Mouse (Mus musculus) spleen, postnatal 10 days (tissue): Measurements from ENCODE around the gene Higd2a.

ENCODE experiments used
- DNase-seq, 2 experiments: peaks; one replicate each; pipeline ENCODE4 v3.0.0; 2021 to 2022; ENCODE audit warnings: low spot score in 2 of 2

Gene Higd2a

GRCm38 (mm10) chr13:54589996-54590951 lies at the start of gene Higd2a, which contains the start of gene Nop16:
Gene Higd2a, plus strand, starts transcription at chr13:54590207.
Gene Nop16, minus strand, starts transcription at chr13:54590090.
- peak; percentile 90 to 97 for DNase-seq

DNA sequence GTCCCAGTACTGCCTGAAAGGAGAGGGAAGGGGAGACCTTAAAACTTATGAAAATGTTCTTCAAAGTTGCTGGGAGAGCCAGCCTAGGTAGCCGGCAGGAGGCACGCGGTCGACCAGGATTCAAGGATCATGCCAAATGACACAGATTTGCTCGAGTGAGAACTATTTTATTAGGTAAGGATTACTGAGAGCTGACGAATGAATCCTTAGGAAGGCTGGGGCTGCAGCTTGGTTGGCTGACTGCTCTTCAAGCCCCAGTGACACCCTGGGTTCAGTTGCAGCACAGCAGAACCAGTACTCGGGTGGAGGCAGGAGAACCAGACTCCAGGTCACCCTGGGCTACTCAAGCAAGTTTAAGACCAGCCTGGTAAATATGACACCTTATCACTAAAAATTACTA lies 42.0 kb upstream of the Higd2a start:
- DNase-seq = no peak

GRCm38 (mm10) chr13:54556176-54556575 lies 33.8 kb upstream of the Higd2a start:
- no peak for DNase-seq

DNA sequence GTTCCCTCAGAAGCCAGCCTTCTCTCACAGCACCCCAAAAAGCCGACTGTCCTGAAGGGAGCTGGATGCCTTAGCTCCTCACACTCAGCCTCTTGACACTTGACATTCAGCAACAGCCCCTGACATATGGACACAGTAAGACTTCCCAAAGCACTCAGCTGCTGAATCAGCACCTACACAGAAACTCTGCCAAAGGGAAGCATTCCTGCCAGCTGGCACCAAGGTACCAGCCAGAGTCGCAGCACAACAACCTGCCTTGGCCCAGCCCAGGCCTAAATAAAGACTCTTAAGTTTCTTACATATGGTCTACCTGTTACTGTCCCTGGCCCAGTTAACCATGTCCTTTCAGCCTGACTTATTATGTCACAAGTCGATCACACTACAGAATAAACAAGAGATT lies 33.2 kb upstream of the Higd2a start:
- no peak for DNase-seq

- DNase-seq = no peak
Observed at GRCm38 (mm10) chr13:54557652-54558051, 32.4 kb upstream of the Higd2a start.

DNA sequence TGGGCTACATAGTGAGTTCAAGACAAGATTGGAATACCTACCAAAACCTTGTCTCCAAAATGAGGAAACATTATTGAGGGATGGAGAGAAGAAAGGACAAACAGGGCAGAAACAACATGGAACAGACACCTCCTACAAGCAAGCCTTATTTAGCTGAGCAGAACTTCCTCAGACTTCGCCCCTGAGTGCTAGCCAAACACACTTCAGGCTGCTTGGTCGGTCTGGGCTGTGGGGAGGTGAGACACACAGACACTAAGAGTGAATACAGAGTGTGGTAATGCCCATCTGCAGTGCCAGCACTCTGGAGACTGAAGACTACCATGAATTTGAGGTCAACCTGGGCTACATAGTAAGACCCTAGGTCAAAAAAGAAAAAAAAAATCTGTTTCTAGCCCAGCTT lies 30.4 kb upstream of the Higd2a start:
- DNase-seq = no peak

GRCm38 (mm10) chr13:54560608-54561007 lies 29.4 kb upstream of the Higd2a start:
- DNase-seq = no peak

DNA sequence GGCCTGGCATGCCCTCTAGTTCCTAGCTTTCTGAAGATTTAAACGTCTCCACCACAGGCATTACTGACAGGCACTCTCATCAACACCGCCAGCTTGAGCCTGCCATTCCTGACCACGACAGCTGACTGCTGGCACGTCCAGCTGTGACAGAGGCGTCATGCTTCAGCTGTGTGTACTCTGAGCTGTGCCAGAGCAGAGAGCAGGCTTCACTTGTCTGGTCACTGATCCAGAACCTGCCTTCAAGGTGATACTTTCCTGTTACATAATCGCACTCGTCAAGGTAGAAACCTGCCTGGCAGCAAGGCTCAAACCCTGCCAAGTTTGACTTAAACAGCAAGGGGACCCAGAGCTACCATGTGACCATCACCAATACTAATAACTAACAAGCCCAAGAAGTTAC lies 27.4 kb upstream of the Higd2a start:
- DNase-seq = no peak

- DNase-seq = no peak
Observed at GRCm38 (mm10) chr13:54564232-54565200, 25.5 kb upstream of the Higd2a start.

DNA sequence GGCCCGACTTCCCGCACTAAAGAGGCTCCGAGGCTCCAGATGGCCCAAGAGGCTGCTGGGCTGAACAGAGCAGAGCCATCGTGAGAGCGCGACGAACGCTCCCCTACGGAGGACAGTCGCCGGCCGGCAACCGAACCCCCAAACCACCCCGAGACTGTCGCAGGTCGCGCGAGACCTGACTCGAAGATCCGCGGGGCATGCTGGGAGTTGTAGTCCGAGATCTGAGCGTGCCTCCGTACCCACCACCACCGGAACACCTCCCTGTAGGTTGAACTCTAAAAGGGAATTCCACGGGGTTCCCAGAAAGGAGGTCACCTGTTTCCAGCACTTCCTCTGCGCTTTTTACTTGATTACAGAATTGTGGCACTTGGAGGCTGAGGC lies 24.8 kb upstream of the Higd2a start, which contains the start of gene 4833439L19Rik:
Gene 4833439L19Rik, minus strand, starts transcription at position 235 of the 381 bp plus-strand sequence.
- DNase-seq = peak; percentile 95 to 99

DNA sequence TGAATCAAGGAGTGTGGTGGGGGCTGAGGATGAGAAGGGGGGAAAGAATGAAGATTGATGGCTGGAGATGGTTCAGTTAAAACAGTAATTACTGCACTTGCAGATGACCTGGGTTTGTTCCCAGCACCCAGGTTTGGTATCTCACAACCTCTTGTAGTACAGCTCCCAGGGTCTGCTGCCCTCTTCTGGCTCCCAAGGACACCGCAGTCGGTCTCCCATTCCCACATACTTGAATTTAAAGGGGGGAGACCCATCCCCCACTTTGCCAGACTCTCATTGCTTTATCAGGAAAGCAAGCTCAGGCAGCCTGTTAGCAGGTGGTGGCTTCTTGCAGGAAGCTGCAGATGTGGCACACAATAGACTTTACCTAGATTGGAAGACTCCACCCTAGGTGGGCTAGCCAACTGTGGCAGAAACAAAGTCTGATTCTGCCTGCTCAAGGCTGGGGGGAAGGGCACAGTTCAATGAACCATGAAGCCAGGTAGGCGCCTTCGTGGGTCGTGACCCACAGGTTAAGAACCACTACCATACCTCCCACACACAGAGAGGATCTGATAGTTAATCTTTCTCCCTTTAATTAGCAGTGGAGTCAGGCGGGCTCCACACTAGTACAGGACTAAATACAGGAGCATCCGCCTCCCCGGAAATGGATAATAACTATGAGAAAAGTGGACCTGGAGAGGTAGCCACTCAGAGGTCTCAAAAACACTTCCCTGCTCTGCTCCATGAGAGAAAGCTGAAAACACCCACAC lies 24.2 kb upstream of the Higd2a start:
- DNase-seq = peak in 1 of 2 experiments; percentile 55

DNA sequence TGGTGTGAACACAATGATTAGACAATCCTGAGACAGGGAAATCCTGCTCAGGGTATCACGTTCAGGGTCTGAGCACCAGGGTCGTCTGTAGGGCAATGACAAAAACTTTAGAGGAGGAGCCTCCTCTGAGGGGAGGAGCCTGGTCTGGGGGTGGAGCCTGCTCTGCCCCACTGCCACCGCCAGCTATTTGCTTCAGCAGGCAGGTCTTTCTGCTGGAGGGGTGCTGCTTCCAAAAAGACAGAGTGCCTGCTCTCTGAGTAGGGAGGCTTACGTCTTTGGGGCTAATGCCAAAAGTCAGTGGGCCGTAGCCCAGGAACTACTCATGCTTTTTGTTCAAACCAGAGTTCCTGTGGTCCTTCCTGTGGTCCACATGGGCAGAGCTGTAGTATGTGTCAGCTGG lies 21.6 kb upstream of the Higd2a start:
- no peak for DNase-seq

DNA sequence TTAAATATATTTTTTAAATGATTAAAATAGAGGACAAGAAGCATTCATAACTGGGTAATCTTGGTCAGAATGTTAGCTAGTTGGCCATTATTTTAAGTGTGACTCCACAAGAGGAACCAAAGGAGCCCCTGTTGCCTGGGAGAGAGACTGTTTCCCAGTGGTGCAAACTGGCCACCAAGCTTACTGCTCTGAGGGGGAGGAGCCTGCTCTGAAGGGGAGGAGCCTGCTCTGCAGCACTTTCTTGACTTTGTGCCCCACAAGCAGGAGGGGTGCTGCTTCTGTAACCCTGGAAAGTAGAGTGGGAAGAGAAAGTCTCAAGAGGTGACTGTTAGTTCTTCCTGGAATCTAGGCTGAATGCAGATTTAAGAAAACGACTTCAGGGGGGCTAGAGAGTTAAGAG lies 20.7 kb upstream of the Higd2a start:
- no peak for DNase-seq

GRCm38 (mm10) chr13:54570736-54571135 lies 19.3 kb upstream of the Higd2a start:
- no peak for DNase-seq

DNA sequence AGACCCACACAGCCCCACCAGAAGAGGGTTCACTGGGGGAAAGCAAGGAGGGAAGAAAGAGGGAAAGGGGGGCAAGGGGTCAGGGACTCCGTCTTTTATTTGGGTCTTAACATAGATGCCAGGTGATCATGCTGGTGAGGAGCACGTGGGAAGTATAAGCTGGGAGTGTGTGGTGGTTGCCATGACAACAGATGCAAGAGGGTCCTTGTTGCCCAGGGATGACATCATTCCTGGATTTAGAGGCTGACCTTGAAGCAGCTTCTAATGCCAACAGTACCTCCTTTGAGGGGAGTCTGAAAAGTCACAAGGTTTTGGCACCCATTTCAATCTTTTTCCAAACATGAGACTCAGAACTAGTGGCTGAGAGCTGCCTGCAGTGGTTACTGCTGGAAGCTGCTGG lies 18.4 kb upstream of the Higd2a start:
- no peak for DNase-seq

DNA sequence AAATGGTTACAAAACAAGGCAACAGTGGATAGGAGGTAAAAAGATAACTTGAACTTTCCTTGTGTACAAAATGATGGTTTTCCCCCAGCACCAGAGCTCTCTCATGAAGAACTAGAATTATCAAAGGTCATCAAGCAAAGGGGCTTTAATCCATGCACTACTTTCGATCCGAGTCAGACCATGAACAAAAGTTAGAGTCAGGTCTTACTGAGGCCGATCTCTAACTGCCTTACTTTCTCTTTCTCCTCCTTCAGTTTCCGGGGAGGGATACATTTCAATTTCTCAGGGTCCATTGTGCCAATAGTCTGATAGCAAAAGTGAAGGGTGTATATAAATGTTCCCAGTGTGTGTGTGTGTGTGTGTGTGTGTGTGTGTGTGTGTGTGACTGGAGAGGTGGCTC lies 17.4 kb upstream of the Higd2a start:
- no peak for DNase-seq

DNA sequence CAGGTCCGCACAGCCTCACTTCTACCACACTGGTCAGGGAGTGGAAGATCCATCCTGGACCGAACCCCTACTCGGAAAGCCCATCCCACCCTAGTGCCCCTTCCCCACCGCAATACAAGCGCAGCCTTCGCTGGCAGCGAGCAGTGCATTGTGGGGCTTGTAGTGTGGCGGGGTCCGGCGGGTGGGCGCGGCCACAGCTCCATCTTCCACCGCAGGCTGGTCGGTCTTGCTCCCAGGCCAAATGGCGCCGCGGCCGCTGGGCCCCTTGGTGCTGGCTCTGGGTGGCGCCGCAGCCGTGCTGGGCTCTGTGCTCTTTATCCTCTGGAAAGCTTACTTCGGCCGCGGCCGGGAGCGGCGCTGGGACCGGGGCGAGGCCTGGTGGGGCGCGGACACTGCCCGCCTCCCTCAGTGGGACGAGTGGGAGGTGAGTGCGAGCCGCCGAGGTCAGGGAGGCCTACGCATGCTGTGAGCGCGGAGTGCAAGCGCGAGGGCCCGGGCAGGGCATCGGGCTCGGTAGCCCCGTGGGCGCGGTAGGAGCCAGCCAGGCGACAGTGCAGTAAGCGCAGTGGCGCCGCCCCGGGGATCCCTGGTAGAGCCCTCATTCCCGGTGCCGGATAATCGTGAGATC lies 15.0 kb upstream of the Higd2a start, which contains the start of gene Arl10:
Gene Arl10, plus strand, starts transcription at position 162 of the 628 bp plus-strand sequence.
- peak; percentile 40 to 71 for DNase-seq

DNA sequence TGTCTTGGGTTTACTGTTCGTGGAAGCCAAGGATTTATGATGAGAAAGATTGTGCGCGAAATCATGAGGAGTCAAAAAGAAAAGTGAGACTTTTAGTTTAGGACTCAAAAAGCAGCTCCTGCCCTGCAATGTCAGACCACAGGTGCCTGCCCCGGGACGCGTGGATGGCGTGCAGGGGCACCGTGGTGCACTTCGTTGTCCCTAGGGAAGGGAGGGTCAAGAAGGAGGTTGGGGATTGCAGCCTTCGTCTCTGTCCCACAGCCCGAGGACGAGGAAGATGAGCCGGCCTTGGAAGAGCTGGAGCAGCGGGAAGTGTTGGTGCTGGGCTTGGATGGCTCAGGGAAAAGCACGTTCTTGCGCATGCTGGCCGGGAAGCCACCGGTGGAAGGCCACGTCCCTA lies 14.5 kb upstream of the Higd2a start:
- peak in 1 of 2 experiments; percentile 21 for DNase-seq

DNA sequence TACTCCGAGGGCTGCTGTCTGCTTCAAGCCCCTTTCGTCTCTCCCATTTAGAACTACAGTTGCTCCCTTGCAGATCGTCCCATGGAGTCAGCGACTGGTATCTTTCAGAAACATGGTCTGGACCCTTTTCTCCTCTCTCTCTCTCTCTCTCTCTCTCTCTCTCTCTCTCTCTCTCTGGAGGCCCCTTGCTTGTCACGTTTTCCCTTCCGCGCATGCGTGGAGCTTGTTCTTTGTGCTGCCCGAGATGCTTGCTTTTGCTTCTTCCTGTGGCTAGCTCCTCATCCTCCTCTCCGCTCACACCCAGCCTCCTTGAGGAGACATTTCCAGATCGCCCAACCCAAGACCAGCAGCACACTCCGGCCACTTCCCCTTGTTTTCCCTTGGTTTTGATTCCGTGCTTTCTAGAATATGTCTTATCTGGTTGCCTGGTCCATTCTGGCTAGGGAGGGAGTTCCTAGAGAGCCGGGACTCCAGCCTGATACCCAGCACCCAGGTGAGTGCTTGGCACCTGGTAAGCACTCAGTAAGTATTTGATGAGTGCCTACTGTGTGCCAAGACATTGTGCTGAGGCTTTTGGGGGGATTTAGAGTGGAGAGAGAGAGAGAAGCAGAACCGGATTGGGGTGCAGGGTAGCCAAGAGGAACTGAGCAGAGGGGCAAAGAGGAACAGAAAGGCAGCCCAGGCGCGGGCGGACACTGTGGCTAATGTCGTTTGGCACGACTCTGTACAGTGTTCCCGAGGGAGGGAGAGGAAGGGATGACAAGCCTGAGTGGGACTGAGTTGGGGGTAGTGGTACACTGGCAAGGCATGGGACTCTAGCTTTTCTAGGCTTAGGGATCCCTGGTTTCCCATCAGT lies 12.1 kb upstream of the Higd2a start:
- peak in 1 of 2 experiments; percentile 55 for DNase-seq

DNA sequence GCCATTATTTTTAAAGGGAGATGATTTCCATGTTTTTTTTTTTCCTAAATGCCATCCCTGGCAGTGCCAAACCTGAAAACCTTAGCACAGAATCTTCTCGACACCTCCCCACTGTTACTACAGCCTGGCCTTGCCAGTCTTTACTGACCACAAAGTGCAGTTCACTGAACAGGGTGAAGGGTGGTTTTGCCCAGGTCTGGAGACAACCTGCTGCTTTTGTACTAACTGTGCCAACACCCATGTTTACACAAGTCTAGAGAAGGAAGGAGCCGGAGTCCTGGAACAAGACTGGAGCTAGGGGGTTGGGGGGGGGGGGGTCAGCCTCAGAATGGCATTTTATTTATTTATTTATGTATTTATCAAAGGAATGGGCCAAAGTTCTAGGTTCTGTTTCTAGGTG lies 8.6 kb upstream of the Higd2a start:
- DNase-seq = no peak
